Mouse (Mus musculus) forebrain, embryonic 14.5 days (tissue): ENCODE results near the gene Ucp2. TPM values are rescaled to one million over a fixed set of nuclear protein-coding genes. Genes with fewer than 3 reads are reported as not detected.
A peak's percentile ranks its signal among the peaks of the same experiment; 100 is the strongest.

Experiments used
- ATAC-seq: fragments of 200-750 bp; cut with Nextera tagmentation; 2 replicates; pipeline ENCODE4 v1.8.0; 2017; ENCODE audit warnings: mild to moderate bottlenecking, moderate library complexity
- DNase-seq: peaks from one replicate; pipeline ENCODE4 v3.0.0-alpha.2; 2015; ENCODE audit warnings: low spot score
- H3K27ac ChIP-seq: fragments of 300-500 bp; sonication (generic); 2 replicates; pipeline ENCODE4 v1.5.1; 2014; ENCODE audit warnings: low read depth, mild to moderate bottlenecking, control low read depth, low read length, moderate library complexity
- H3K27me3 ChIP-seq: fragments of 300-500 bp; sonication (generic); replicated peaks from 2 replicates; pipeline ENCODE4 v1.6.1; 2014; ENCODE audit warnings: low read length, control low read depth, mixed read lengths; ENCODE audit not compliant: control insufficient read depth, insufficient read depth
- H3K36me3 ChIP-seq: fragments of 300-500 bp; sonication (generic); 2 replicates; pipeline ENCODE4 v1.6.1; 2014; ENCODE audit warnings: low read length, control low read depth; ENCODE audit not compliant: control insufficient read depth, insufficient read depth
- H3K4me1 ChIP-seq: fragments of 300-500 bp; sonication (generic); 2 replicates; pipeline ENCODE4 v1.6.1; 2014; ENCODE audit warnings: antibody characterized with exemption, low read length, control low read depth; ENCODE audit not compliant: control insufficient read depth, insufficient read depth
- H3K4me2 ChIP-seq: fragments of 300-500 bp; sonication (generic); 2 replicates; pipeline ENCODE4 v1.6.1; 2014; ENCODE audit warnings: mild to moderate bottlenecking, control low read depth, low read length
- H3K4me3 ChIP-seq: fragments of 300-500 bp; sonication (generic); 2 replicates; pipeline ENCODE4 v1.5.1; 2014; ENCODE audit warnings: low read depth, low read length, control low read depth
- H3K9ac ChIP-seq: fragments of 300-500 bp; sonication (generic); 2 replicates; pipeline ENCODE4 v1.6.1; 2014; ENCODE audit warnings: mild to moderate bottlenecking, low read length, control low read depth, moderate library complexity
- H3K9me3 ChIP-seq: fragments of 300-500 bp; sonication (generic); replicated peaks from 2 replicates; pipeline ENCODE4 v1.6.1; 2016; ENCODE audit warnings: low read length, control low read depth, mixed read lengths; ENCODE audit not compliant: control insufficient read depth
- WGBS: fragments of 180-500 bp; shearing (Covaris S2); extraction: QIAGEN DNeasy Blood & Tissue Kit; methylation state at CpG from one replicate; pipeline ENCODE4 v1.1.7; 2014; 5-methylcytosine and 5-hydroxymethylcytosine counted together
- polyA plus RNA-seq: library from polyadenylated mRNA; unstranded; fragments of >200 nt; fragmentation: Nextera tagmentation; extraction: Ambion mirVana; gene quantifications from 2 replicates; pipeline ENCODE4 v1.2.1, GENCODE M21; 2014

Ucp2 gene
- polyA plus RNA-seq, 1 experiment from 2014 or later, result 42.5 TPM

DNA sequence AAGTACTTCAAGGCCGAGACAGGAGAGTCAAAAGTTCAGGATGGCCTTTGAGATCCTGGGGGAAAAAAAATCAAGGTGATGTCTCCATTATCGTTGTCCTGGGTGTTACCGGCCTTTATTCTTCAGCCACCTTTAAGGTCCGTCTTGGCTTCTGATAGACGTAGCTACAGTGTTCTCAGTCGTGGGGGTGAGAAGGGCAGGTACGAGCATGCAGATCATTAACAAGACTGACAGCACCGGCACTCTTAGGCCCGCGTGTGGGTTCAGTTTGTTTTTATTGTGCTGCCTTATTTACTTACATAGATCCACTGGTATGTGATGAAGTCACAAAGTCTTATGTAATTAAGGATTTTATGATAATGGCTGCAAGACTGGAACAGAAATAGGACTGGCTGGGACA, 29.4 kb upstream of the Ucp2 start:
- H3K27ac ChIP-seq, result no peak overlapping the region
- H3K4me3 ChIP-seq, result no peak overlapping the region
- 92% methylated on average over 10 of the region's 10 CpGs for WGBS
- H3K9me3 ChIP-seq, result no peaks in the 10 kb centered on the region
- ATAC-seq (no peak), DNase-seq (no peak)
- no peak overlapping the region for H3K4me2 ChIP-seq
- H3K9ac ChIP-seq, result no peak overlapping the region
- no peaks in the 10 kb centered on the region for H3K4me1 ChIP-seq
- peaks cover 55% of the 10 kb centered on the region for H3K36me3 ChIP-seq
- H3K27me3 ChIP-seq, result no peaks in the 10 kb centered on the region

DNA sequence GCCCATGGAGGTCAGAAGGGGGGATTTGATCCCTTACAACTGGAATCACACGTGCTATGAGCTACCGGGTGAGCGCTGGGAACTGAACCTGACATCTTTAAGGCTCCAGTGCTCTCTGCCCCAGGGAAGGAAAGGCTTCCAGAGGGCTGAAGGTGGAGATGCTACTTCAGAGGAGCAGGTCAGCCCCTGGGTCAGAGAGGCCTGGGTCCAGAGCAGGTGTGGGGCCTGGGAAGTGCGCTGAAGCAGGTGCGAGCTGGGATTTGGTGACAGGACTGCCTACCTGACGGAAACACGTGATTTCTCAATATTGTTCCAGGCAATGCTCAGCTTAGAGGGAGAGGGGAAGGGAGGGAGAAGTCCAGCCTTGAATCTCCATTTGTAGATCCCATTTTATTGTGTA, 28.9 kb upstream of the Ucp2 start:
- H3K36me3 ChIP-seq, result peaks cover 56% of the 10 kb centered on the region

DNA sequence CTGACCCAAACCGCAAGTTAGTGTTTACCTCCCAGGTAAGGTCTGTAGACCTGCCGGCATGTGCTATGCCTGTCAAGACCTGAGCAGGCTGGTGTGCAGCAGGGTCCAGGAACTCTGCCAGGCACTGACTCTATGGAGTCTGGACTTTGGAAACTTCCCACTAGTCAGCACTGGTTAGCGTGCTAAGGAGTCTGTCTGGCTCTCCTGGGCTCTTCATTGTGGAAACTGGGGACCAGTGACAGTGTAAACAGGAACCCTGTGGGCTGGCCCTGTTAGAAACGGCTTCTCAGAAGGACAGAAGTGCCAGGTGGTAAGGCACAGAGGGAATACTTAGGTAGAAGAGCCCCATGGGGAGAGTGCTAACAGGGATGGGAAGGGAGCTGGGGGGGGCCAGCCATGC, 27.9 kb upstream of the Ucp2 start:
- Histone ChIP-seq H3K27me3 (no peaks in the 10 kb centered on the region), H3K4me2 (no peak overlapping the region), H3K9me3 (no peaks in the 10 kb centered on the region), H3K36me3 (peaks cover 57% of the 10 kb centered on the region), H3K4me3 (no peak overlapping the region), H3K9ac (no peak overlapping the region), H3K4me1 (no peaks in the 10 kb centered on the region), H3K27ac (no peak overlapping the region)
- ATAC-seq, result no peak
- DNase-seq, result no peak
- WGBS, result 94% methylated on average over 4 of the region's 4 CpGs

More for the DNA sequence above, 28.9 kb upstream of the Ucp2 start:
- Histone ChIP-seq H3K9me3 (no peaks in the 10 kb centered on the region), H3K9ac (no peak overlapping the region), H3K4me3 (no peak overlapping the region), H3K4me2 (no peak overlapping the region), H3K27ac (no peak overlapping the region), H3K4me1 (no peaks in the 10 kb centered on the region), H3K27me3 (no peaks in the 10 kb centered on the region)
- DNase-seq (no peak), ATAC-seq (no peak)
- 95% methylated on average over 7 of the region's 7 CpGs for WGBS

DNA sequence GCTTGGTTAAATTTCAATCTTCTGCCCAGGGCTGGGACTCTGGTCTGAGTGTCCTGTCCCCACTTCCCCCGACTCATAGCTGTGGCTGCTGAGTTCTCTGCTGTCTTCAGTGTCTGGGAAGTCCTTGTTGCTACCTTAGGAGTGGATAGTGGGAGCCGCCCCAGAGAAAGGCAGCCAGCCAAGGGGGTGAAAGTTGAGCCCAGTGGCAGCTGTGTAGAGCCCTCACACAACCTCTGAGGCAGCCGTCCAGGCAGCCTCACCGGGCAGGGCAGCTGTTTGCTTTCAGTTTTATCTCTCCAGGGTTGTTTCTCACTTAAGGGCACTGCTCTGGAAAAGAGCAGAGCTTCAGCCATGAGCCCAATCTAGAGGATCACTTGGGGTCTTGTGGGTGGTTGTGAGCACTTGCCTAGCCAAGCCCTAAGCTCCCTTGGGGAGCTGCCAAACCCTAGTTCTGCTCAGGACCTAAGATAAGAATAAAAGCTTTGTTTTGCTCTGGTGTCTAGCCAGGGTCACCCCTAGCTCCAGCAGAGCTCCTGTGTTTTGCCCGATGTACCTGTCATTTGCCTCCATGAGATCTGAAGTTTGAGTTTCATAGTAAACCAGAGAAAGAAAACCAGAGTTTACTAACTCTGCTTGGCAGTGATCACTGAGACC, 27.4 kb upstream of the Ucp2 start:
- no peak overlapping the region for H3K4me3 ChIP-seq
- no peak overlapping the region for H3K4me2 ChIP-seq
- no peaks in the 10 kb centered on the region for H3K27me3 ChIP-seq
- H3K9ac ChIP-seq, result no peak overlapping the region
- WGBS, result 78% methylated on average over 5 of the region's 5 CpGs
- peaks cover 55% of the 10 kb centered on the region for H3K36me3 ChIP-seq
- DNase-seq, result peak; percentile 21
- H3K27ac ChIP-seq, result no peak overlapping the region
- H3K4me1 ChIP-seq, result no peaks in the 10 kb centered on the region
- no peak for ATAC-seq
- H3K9me3 ChIP-seq, result no peaks in the 10 kb centered on the region

DNA sequence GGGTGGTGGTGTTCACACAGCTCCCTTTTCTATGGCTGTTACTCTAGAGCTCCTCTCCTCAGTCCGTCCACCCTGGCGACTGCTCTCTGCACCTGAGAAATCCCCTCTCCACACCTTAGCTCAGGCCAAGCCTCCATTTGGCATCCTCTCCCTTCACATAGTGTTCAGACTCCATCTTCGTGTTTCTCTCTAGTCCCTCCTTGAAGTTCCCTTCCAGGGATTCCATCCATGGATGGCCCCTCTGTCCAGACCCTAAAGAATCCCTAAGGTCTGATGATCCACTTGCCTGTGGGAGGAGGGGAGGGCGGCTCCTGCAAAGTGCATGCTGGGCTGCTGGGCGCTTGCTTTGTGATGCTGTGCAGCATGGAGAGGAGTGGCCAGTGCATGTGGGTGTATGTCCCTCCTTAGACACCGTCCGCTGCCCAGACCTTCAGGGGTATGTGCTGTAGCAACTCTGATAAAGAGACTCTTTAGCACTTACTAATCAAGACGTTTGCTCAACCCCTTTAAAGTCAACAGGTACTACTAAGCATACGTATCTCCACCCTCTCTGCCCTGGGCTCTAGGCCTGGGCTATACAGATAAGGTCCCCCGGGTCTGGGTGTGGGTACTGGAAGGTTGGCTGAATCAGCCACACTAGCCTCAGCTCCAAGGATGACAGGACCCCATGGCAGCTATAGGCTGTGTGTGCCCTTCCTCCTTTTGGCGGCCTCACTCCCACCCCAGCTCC, 26.2 kb upstream of the Ucp2 start:
- Histone ChIP-seq H3K4me1 (no peaks in the 10 kb centered on the region), H3K4me3 (no peak overlapping the region), H3K36me3 (peaks cover 48% of the 10 kb centered on the region)

DNA sequence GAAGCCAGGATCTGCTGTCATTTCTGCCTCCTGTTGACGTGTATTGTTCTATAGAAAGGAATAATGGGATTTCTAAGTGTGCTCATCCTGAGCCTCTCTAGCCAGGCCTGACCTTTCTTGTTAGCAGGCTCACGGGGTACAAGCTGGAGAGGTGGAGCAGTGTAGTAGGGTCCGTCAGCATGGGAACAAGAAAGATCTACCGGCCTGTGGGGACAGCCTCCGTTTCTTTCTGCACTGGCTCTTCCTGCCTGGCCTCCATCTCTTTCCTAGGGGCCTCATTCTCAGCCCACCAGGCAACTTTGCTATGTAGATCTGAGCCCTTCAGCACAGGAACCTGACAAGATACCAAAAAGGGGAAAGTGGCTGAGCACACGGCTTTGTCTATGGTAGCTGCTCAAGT, 24.4 kb upstream of the Ucp2 start:
- WGBS, result 85% methylated on average over 6 of the region's 6 CpGs
- H3K9me3 ChIP-seq, result no peaks in the 10 kb centered on the region
- no peak for DNase-seq

More for the DNA sequence above, 26.2 kb upstream of the Ucp2 start:
- ATAC-seq (no peak), DNase-seq (no peak)
- H3K27me3 ChIP-seq, result no peaks in the 10 kb centered on the region
- WGBS, result 91% methylated on average over 11 of the region's 11 CpGs
- H3K27ac ChIP-seq, result no peak overlapping the region
- H3K9me3 ChIP-seq, result no peaks in the 10 kb centered on the region
- no peak overlapping the region for H3K9ac ChIP-seq
- H3K4me2 ChIP-seq, result no peak overlapping the region

DNA sequence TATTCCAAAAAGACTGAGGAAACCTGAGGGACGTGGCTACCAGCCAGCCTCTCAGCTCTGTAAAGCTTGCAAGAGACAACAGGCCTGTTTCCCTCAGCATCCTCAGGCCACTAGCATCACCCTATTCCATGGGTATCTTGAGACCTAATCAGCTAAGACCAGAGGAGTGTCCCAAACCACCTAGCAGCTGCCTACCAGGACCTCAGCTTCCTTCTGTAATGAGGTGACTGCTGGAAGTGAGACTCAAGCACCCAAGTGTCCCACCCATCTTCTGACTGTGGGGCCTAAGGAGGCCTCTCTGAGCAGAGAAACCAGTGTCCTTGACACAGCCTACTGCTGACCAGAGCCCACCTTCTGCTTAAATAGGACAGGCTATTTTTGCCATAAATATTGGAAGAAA, 23.6 kb upstream of the Ucp2 start:
- Histone ChIP-seq H3K36me3 (peaks cover 37% of the 10 kb centered on the region), H3K4me2 (no peak overlapping the region), H3K27me3 (no peaks in the 10 kb centered on the region), H3K9me3 (no peaks in the 10 kb centered on the region), H3K4me1 (no peaks in the 10 kb centered on the region), H3K27ac (no peak overlapping the region), H3K9ac (no peak overlapping the region), H3K4me3 (no peak overlapping the region)
- ATAC-seq (no peak), DNase-seq (no peak)
- WGBS, result 83% methylated on average over 1 of the region's 1 CpGs

More for the DNA sequence above, 24.4 kb upstream of the Ucp2 start:
- Histone ChIP-seq H3K9ac (no peak overlapping the region), H3K27me3 (no peaks in the 10 kb centered on the region), H3K4me1 (no peaks in the 10 kb centered on the region), H3K4me2 (no peak overlapping the region), H3K27ac (no peak overlapping the region), H3K36me3 (peaks cover 42% of the 10 kb centered on the region), H3K4me3 (no peak overlapping the region)
- ATAC-seq, result no peak

DNA sequence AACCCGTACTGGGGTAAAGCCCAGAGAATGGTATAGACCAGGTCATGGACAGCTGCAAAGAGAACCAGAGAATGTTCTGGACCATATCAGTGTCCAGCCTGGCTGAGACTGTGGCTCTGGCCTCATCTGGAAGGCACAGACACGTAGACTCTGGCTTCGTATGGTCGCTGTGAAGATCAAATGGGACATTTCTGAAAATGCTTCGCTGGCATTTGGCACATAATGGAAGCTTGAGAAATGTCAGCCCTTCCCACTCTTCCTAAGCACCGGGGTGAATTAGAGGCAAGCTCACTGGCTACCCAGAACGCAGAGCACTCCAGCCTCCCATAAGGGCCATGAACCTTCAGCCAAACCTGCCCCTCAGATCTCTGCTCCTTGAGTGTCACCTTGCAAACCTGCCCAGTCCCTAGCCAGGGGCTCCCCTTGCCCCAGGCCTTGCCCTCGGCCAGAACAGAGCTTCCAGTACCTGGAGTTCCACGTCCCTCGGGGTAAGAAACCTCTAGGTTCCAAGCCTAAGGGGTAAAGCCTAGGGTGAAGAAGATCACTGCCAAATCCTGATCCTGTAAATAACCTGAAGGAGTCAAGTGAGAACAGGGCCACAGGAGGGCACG, 22.2 kb upstream of the Ucp2 start:
- Histone ChIP-seq H3K4me2 (no peak overlapping the region), H3K36me3 (peaks cover 26% of the 10 kb centered on the region), H3K4me3 (no peak overlapping the region), H3K9ac (no peak overlapping the region), H3K9me3 (no peaks in the 10 kb centered on the region), H3K27ac (no peak overlapping the region), H3K27me3 (no peaks in the 10 kb centered on the region), H3K4me1 (no peaks in the 10 kb centered on the region)
- WGBS, result 94% methylated on average over 11 of the region's 11 CpGs
- no peak for DNase-seq
- no peak for ATAC-seq

DNA sequence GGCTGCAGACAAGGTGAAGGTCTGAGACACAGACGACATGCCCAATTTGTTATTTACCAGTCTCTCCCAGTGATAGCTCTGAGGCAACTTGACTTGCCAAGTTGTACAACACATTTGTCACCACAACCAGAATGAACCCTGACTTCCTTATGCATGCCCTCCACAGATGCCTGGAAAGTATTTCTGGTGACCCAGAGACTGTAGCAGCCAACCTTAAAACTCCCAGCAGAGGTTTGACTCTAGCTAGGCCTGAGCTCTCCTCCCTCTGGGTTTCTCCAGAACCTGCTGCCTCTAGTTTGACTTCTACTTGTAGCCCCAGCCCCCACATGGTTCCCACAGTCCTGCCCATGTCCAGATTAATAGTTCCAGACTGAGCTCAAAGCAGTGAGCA, 21.7 kb upstream of the Ucp2 start:
- ATAC-seq (no peak), DNase-seq (no peak)
- Histone ChIP-seq H3K27ac (no peak overlapping the region), H3K4me1 (no peaks in the 10 kb centered on the region), H3K9ac (no peak overlapping the region), H3K4me2 (no peak overlapping the region), H3K9me3 (no peaks in the 10 kb centered on the region), H3K36me3 (peaks cover 25% of the 10 kb centered on the region), H3K4me3 (no peak overlapping the region), H3K27me3 (no peaks in the 10 kb centered on the region)
- 100% methylated on average over 1 of the region's 1 CpGs for WGBS
